Mouse (Mus musculus): ENCODE measurements at regions not wholly inside any gene's neighbourhood (a gene's known extent, or its start where the extent isn't known, plus 50 kb on each side); places are given as distances from the start of the nearest gene placed in this dataset.

DNA sequence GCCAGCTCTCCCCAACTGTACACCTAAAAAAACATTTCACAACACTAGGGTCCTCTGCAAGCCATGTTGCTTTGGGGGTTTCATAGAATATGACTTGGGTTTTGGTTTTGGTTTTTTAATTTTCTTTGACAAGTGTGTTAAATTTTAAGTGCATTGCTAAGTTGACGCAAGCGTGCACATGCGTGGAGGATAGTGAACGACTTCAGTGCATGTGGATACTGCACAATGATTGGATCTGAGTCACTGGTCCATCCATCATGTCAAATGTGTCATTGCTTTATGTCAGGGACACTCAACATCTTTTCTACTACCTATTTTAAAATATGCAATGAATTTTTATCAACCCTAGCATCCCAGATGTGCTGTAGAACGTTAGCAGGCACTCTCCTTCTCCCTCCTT, 134.5 kb upstream of the Pum3 start:
- DNase-seq (ENCODE audit: low read depth, low spot score): no peak

- no peak for DNase-seq (ENCODE audit: low read depth, low spot score)
These were observed 134.0 kb upstream of the Pum3 start for GRCm38 (mm10) chr19:27563592-27563991.

DNA sequence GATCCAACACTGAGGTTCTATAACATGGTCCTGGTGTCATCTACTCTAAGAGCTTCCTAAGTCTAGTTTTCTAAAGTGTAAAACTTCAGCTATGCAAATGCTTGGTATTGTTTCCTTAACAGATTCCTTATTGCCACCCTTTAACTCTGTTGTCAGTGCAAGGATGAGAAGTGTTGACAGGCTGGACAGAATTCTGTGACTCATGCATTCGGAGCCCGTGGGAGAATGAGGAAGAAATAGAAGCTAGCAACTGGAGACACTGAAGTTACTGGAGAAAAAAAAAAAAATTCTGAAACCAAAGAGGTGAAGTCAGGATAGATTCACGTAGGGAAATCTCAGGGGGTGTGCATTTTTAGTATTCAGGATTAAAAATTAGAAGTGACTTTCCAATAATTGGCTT, 128.6 kb upstream of the Pum3 start:
- DNase-seq (ENCODE audit: low read depth, low spot score): no peak

GRCm38 (mm10) chr19:27556697-27557096, 127.1 kb upstream of the Pum3 start:
- no peak for DNase-seq (ENCODE audit: low read depth, low spot score)

DNA sequence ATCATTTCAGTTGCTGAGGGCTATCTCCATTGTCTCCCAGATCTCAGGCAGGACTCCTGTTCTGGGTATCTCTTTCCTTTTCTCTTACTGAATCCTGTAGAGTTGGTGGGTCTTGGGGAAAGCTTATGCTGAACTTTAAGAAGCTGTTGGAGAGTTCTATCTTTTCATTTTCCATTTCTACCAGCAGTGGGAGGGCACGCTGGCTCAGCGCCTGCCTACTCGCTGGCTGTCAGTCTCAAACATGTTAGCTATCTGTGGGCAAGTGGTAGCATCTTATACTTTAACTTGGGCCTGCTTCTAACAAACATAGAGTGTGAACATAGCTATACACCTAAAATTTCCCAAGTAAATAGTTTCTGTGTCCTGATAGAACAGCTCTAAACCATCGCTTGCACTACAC, 125.2 kb upstream of the Pum3 start:
- DNase-seq (ENCODE audit: low read depth, low spot score): no peak

- no peak for DNase-seq (ENCODE audit: low read depth, low spot score)
These were observed 123.6 kb upstream of the Pum3 start for GRCm38 (mm10) chr19:27553266-27553665.

DNA sequence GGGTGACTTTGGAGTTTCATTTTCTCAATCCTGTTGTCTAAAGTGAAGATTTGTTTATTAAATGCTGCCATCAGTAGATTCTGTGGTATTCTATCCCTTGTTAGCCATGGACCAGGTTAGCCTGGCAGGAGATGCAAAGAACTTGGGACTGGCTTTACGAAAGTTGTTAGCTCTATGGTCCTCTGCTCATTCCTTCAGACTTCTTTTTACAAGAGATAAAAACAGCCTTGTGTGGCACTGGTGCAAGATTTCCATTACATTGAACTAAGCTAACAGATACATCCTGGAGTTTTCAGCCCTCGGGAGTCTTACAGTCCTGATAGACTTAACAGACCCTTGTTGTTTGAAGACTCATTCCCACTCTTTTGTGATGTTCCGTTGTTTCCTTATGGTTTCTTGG, 108.1 kb upstream of the Pum3 start:
- no peak for DNase-seq (ENCODE audit: low read depth, low spot score)

- no peak for DNase-seq (ENCODE audit: low read depth, low spot score)
These were observed 107.4 kb upstream of the Pum3 start for GRCm38 (mm10) chr19:27537066-27537465.

- no peak for DNase-seq (ENCODE audit: low read depth, low spot score)
These were observed 98.4 kb upstream of the Pum3 start for GRCm38 (mm10) chr19:27527940-27528558.

- DNase-seq (ENCODE audit: low read depth, low spot score): no peak
These were observed 89.9 kb upstream of the Pum3 start for GRCm38 (mm10) chr19:27519326-27520061.

DNA sequence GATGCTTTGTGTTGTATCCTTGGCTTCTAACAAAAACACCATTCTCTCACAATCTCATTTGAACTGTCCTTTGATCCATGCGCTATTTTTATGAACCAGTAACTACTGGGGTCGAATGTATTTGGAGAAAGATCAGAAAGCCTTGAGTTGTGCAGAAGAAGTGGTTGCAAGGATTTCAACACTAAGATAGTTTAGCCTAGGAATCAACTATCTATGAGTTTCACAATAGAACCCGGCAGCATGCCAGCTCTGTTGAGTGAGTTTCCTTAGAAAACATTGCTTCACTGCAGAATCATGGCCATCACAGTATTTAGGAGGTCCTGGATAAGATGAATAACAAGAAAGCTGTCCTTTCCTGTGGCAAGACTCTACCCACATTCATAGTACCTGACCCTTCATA, 84.6 kb upstream of the Pum3 start:
- no peak for DNase-seq (ENCODE audit: low read depth, low spot score)

DNA sequence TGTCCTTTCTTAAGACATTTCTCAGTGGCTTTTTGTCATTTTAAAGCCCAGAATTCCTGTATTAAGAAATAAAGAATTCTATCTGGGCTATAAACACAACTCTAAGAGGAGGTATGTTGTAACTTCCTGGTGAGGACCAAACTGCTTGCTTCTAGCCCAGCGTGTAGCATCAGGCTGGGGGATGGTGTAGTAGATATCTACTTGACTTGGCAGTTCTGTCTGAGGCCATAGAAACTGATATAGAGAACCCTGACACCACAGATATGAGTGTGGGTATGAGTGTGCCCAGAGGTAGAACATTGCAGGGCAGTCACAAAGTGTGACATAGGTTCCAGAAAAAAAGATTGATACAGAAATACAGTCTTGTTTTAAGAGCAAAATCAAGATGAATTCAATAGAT, 83.9 kb upstream of the Pum3 start:
- no peak for DNase-seq (ENCODE audit: low read depth, low spot score)

DNA sequence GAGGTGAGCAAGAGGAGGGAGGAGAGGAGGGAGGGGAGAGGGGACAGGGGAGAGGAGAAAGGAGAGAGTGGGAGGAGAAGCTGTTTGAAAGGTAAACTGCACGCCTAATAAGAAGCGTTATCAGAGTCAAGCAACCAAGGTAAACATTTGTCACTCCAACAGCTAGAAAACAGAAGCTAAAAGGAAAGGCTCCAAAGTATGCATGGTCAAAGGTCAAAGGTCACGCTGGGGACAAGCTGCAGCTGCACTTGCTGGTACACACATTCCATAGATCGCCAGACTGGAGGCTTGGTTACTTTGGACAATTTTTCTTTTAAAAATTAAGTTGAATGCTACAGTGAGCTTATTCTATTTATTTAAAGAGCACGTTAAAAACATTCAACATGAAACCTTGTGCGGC, 81.7 kb upstream of the Pum3 start:
- DNase-seq (ENCODE audit: low read depth, low spot score): no peak

DNA sequence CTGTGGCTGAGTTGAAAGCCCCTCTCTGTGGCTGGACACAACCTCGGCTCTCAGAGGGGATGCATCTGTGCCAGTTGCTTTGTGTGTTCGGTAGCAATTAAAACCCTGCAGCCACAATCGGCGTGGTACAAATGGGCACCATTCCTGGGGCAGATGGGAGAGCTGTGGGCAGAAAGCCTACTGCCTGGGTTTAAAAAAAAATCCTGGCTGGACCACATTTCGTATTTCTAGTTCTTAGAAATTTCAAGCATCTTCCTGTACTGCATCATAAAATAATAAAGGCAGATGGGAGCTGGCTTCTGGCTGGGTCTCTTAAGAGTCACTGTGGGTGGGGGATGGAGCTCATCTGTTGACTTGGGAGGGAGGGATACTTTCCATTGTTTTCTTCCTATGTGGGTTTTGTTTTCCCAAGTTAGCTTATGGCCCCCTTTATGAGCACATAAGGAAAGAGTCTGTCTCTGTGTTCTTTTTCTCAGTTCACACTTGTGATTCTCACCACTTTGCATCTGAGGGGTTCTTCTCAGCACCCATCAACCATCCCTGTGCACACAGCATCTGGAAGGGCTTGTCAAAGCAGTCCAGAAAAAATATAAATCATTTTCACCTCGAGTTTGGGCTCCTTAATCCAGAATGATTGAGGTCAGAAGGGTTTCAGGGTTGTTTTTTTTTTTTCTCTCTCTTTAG, 80.5 kb upstream of the Pum3 start:
- DNase-seq (ENCODE audit: low read depth, low spot score): no peak

DNA sequence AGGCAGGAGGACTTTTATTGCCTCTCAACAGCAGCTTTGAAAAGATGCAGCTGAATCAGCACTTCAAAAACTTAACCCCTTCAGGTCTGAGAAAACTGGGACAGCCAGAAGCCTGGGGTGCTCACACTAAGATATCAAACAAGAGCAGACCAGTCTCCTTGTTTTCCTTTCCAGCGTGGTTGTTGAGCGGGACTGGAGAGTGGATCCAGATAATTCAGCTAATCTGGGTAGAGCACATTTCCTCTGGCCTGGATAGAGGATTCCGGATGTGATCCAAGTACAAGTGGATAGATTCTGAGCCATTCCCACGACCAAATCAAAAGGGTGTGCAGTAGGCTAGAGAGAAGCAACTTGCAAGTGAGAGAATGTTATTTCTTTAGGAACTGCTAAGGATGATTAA, 68.7 kb upstream of the Pum3 start:
- DNase-seq (ENCODE audit: low read depth, low spot score): no peak

GRCm38 (mm10) chr19:27492468-27492867, 62.8 kb upstream of the Pum3 start:
- no peak for DNase-seq (ENCODE audit: low read depth, low spot score)

- DNase-seq (ENCODE audit: low read depth, low spot score): no peak
These were observed 62.2 kb upstream of the Pum3 start for GRCm38 (mm10) chr19:27491873-27492272.

DNA sequence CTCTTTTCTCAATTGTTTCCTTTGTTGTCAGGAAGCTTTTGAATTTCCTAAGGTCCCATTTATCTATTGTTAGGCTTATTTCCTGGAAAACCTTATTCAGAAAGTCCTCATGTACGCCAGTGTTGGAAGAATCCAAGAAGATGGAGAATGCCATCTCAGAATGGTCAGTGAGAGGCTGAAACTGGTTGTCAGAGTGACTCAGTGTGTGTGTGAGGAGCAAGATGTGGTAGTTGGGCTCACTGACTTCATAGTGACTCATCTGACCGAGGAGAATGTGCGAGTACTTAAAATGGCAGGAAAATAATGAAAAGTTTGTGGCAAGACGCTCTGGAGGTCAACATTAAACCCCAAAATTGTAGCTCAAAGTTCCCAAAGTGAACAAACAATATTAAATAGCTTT, 59.4 kb upstream of the Pum3 start:
- DNase-seq (ENCODE audit: low read depth, low spot score): no peak

Data from retina, adult 2 months (tissue).